Mouse (Mus musculus): ENCODE results near the gene Ino80b.

The Ino80b gene

DNA sequence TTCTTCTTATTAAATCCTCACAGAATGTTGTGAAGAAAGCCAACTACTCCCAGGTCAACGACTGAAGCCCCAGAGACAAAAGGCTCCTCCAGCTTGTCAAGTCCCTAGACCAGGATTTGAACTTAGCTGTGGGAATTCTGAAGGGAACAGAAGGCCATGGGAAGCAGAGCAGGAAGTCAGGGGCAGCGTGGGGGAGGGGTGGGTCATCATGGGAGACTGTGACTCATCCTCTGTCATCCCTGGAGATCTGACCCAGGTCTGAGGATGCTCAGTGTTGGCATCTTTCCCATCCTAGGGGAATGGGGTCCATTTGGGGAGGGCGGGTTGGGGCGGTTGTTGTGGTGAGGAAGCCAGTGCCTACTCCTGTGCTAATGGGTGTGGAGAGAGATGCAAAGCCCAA is 16.4 kb upstream of the Ino80b start:
- no peak for DNase-seq (ENCODE audit: low spot score in 2 of 2)

DNA sequence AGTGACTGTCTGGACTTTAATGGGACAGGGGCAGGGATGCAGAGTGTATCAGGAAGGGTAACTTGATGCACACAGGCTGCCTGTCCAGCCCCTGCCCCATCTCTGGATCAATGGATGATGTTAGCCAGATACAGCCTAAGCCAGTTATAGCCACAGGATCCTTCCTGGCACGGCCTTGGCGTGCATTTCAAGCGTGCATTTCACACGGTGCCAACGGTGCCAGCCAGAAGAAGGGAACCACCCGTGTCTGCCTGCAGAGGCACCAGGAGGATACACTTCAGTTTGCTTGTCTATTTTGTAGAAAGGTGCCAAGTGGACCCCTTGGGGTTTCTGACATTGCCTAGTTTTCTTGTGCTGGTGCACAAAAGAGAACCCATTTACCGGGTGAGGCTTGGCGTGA is 14.8 kb upstream of the Ino80b start:
- no peak for DNase-seq (ENCODE audit: low spot score in 2 of 2)

DNA sequence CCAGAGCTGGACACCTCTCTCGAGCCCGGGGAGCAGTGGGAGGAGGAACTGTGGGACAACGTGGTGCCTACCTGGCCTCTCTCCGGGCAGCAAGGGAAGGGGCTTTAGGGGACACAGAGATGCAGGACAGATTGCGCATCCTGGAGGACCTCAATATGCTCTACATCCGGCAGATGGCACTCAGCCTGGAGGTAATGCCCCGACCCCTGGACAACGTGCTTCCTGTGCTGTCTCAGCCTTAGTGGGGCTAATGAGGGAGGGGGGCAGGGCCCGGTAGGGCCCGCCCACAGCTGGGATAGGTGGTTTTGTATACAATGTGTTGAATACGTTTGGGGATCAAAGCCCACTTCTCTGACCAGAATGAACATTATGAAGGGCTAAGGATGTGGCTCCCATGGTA is 12.8 kb upstream of the Ino80b start:
- DNase-seq (ENCODE audit: low spot score in 2 of 2): no peak

DNA sequence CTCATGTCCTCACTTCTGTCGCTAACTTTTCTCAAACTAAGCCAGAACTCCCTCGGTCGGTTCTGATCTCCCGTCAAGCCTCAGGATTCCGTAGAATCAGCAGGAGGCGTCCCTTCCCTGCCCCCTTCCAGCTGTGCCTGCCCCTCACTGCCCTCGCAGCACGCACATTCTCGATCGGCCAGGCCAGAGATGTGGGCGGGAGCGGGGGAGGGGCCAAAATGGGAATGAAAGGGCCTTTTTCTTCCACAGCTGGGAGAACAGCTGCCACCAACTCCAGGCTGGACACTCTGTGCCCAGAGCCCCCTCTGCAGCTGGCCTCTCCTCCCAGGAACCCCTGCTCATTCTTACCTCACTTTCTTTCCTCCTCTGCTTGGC is 12.3 kb upstream of the Ino80b start:
- DNase-seq (ENCODE audit: low spot score in 2 of 2): peak; percentile 64 to 70

DNA sequence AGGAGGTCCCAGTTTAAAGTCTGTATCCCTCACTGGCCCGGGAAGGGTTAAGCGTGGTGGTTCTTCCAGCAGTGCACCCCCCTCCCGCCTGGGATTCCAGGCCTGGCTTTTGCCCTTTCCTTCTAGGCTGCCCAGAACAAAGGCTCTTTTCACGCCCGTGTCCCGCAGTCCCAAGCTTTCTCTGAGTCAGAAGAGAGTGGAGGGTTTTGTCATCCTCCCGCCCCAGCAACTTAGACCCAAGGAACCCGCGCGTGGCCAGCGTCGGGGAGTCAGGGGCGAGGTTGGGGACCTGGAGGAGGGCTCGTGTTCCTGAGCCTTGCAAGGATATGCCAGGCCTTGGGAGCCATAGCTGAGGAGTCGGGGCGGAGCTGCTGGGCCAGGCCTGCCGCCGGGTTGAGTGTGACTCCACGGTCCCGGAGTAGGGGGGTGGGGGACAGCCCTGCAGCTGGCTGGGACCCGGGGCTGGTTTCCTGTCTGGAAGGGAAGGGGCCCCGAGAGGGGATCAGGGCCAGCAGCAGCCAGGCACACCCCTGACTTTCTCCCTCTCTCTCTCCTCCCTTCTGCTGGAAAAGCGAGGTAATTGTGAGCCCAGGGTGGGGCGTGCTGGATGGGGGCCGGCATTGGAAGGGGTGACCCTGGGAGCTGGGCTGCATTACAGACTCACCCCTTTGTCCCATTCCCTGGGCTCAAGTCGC is 11.8 kb upstream of the Ino80b start:
- no peak for DNase-seq (ENCODE audit: low spot score in 2 of 2)

DNA sequence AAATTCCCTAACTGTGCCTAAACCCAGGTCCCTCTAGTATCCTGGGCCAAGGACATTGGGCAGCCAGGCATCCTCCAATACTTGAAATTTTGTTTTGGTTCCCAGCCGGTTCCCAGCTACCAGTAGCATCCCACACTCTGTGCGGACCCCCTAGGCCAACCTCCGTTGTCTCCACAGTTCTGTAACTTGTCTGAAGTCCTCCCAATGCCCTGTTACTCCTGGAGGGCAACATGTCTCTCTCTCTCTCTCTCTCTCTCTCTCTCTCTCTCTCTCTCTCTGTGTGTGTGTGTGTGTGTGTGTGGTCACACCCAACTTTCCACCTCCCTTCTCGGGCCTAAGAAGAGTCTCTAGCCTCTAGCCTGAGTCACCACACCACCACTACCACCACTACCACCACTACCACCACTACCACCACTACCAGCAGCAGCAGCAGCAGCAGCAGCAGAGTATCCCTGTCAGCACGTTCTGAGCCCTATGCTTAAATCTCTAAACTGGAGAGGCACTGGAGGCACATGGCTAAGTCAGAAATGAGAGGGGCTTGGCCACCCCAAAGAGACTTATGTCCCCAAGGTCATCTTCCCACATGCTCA is 11.2 kb upstream of the Ino80b start:
- DNase-seq (ENCODE audit: low spot score in 2 of 2): no peak

DNA sequence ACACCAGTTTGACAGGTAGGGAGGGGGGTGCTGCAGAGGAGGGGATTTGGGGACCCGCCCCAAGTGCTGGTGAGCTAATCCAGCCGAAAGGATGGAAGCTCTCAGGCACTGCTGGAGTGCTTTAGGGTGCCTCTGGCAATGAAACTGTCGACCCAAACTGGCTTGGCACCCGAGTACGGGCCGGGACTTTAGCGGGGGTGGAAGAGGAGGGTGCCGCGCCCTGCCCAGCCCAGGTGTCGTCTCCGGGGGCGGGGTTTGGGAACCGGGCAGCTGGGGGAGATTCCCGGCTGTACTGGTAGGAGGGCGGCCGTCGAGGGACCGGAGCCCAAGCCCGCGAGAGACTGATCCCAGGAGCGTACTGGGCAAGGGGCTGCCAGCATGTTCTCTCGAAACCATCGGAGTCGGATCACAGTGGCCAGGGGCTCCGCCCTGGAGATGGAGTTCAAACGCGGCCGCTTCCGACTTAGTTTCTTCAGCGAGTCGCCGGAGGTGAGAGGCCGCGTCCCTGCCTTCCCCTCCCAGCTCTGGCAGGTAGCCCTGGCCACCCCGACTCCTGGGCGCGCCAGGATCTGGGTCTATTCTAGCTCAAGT is 10.4 kb upstream of the Ino80b start:
- DNase-seq (ENCODE audit: low spot score in 2 of 2): no peak

DNA sequence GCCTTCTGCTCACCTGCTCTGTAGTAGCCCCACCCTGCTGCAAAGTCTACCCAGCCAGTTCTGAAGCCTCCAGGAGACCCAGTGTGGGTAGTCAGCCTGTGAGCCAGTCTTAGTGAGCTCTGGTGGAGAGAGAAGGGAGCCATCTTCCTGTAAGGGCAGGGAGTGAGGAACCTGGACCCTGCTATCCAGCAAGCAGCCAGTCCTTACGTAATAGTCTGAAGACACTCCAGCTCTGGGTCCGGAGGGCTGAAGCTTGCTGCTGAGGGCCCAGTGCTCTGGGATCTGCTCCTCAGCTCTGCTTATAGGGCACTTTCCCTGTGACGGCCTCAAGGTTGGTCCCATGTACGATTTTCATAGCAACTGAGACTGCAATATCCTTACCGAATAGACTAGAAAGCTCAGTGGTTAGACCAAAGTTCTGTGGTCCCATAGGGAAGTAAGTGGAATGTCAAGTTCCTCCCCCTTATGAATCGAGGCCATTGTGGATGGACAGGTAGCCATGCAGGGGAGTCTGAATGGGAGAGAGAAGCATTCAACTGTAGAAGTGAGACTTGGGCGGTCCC is 9.8 kb upstream of the Ino80b start, which contains the start of gene Rtkn:
TSS of gene Rtkn (plus strand) at position 513 of the 563 bp plus-strand sequence.
- DNase-seq (ENCODE audit: low spot score in 2 of 2): no peak

DNA sequence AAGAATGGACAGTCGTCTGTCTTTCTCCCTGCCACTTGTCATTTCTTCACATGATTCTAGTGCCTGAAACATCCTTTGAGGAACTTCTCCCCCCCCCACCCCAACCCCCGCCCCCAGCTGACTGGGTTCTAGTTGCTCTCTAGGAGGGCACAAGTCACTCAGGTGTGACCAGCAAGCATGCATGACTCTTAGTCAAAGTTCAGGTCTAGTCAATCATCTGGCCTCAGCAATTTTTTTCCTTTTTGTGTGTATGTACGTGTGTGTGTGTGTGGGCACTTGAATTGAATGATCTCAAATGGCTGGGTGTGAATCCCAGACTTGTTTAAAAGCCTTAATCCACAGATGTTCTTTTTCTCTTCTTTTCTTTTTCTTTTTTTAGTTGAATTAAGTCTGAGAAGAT is 9.0 kb upstream of the Ino80b start:
- no peak for DNase-seq (ENCODE audit: low spot score in 2 of 2)

DNA sequence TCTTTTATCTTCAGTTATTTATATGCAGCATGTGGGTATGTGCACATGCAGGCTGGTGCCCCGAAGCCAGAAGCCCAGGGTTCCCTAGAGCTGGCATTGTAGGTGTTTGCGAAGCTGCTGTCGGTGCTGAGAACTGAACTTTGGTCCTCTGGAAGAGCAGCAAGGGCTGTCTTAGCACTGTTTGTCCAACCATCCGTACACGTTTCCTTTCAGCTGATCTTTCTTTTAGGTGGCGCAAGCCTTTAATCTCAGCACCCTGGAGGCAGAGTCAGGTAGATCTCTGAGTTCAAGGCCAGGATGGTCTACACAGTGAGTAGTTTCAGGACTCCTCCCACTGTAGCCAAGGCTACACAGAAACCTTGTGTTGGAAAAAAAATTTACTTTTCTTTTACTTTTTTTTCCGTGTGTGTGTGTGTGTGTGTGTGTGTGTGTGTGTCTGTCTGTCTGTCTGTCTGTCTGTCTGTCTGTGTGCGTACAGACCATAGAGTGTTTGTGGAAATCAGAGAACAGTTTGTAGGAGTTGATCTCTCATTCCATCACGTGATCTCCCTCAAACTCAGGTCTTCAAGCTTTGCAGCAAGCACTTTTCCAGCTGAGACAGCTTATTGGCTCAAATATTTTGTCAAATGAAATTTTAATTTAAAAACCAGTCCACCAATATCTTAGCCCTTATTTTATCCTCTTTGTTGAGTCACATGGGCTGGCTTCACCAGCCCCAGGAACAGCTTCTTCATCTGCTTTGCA is 7.1 kb upstream of the Ino80b start:
- DNase-seq (ENCODE audit: low spot score in 2 of 2): no peak

DNA sequence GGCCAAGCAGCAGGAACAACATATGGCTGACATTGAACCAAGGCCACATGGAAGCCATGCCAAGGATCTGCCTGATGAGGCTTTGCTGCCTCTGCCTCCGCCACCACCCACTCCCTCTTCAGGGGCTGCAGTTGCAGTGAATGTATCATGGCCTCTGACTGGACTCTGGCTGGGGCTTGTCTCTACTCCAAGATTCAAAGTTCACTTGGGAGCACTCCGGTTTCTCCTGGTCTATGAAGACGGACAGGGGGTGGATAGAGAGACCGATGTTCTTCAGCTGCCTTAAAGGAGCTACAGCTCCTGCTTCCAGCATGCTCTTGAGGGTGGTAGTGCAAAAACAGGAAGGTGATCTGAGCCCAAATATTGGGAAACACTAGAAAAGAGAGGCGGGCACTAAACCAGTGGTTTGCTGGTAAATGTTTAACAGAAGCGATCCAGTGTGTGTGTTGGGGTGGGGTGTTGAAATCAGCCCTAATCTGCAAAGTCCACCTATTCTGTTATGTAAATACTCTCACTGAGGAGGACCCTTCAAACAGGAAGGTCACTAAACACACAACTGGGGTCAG is 6.3 kb upstream of the Ino80b start:
- no peak for DNase-seq (ENCODE audit: low spot score in 2 of 2)

DNA sequence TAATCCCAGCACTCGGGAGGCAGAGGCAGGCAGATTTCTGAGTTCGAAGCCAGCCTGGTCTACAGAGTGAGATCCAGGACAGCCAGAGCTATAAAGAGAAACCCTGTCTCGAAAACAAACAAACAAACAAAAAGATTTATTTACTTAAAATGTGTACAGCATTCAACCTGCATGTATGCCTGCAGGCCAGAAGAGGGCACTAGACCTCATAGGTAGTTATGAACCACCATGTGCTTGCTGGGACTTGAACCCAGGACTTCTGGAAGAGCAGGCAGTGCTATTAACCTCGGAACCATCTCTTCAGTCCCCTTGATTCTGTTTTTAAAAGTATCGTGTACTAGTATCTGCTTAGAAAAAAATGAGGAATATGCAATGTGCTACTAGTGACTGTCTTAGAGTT is 2.2 kb upstream of the Ino80b start:
- DNase-seq (ENCODE audit: low spot score in 2 of 2): no peak

DNA sequence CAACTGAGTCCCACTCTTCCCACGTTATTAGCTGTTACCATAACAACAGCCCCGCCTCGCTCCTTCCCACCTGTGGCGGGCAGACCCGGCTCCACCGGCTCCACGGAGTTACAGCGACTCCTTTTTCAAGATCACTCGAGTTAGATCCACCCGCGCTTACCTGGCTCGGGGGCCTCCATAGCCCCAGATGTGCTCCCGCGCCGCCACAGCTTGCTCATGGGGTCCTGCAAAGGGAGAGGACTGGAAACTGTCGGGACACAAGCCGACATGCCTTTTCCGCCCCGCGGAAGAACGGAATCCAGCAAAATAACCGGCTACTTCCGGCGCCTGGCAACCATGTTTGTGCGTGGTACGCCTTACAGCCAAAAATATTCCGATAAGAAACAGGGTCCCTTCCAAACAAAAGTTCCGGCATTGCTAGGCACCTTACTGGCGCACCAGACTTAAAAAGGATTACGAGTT is 349 bp downstream of the Ino80b start:
- DNase-seq (ENCODE audit: low spot score in 2 of 2): peak; percentile 80 to 87

DNA sequence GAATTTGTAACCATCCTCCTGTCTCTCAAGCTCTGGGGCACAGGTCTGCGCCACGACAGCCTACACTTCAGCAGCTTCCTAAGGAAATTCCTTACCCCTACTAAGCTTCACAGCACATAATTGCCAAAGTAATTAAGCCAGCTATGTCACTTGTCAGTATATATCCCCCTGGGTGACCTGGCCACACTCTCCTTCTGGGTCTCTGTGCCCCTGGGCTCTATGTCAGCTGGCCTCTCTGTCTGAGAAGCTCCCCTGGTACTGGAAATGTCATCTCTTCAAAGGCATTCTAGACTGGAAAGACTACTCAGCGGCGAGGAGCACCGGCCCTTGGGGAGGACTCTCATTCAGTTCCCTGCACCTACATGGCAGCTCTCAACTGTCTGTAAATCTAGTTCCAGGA is 2.3 kb downstream of the Ino80b start:
- no peak for DNase-seq (ENCODE audit: low spot score in 2 of 2)

DNA sequence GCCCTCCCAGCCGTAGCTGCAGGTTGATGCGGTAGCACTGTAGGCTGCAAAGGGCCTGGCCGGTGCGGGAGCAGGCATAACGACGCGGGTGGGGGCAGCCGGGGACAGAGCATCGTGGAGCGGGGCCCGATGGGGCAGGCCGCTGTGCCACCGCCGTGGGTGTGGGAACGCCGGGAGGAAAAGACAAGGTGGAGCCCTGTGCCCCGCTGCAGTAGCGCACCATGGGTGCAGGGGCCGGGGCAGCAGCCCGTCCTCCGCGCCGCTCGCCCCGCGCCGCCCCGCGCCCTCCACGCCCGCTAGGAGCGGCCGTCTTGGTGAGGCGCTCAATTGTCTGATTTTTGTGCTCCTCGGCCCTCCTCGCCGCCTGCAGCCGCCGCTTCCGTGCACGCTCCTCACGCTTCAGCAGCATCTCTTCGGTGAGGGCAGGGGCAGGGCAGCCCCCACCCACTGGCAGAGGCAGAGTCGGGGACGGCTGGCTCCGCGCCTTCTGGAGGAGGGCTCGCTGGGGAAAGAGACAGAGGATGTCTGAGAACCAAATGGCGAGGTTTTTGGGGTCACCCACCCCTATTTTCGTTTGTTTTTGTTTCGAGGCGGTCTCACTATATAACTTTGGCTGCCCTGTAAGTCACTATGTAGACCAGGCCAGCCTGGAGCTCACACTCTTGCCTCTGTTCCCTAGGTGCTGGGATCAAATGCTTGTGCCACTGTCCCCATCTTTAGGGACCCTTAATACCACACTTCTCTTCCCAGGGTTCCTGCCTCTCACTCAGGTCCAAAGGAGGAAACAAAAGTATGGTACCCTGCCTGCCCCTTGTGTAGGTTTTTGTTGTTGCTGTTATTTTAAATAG is 3.1 kb downstream of the Ino80b start:
- no peak for DNase-seq (ENCODE audit: low spot score in 2 of 2)

DNA sequence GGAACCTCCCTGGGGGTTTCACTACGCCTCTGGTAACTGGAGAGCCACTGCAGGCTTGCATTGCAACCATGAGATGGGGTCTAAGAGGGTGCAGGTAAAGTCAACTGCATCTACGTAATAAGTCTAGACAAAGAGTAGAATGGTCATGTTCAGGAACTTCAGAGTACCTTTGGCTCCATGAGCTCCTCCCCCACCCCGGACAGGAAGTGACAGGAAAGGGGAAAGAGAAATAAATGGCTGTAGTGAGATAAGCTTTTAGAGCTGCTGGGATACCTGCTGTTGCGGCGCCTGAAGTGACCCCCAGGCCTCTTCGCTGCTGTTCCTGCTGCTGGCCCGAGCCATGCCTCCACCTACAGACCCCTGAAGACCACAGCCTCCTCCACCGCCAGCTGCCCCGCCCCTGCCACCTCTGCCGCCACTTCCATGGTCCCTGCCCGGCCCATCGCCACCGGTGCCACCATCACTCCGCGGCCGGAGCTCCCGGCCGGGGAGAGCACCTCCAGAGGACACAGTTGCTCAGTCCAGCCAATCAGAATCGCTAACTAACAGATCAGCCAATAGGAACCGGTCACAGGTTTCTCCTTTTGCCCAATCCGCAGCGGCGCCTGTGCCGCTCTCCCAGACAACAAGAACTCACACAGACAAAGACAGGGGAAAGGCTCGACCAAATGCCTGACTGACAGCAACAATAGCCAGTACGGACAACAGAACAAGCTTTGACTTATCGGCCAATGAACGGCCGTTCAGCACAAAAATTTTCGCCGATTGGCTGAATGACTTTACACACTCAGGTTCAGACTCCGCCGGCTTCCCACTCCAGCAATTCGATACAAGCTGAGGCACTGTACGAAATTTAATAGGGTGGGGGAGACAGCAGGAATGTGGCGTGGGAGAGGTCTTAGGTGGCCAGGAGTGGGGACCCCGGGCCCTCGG is 4.0 kb downstream of the Ino80b start, which contains the start of gene Wbp1:
TSS of gene Wbp1 (minus strand) at position 630 of the 933 bp plus-strand sequence.
- peak; percentile 94 to 98 for DNase-seq (ENCODE audit: low spot score in 2 of 2)

DNA sequence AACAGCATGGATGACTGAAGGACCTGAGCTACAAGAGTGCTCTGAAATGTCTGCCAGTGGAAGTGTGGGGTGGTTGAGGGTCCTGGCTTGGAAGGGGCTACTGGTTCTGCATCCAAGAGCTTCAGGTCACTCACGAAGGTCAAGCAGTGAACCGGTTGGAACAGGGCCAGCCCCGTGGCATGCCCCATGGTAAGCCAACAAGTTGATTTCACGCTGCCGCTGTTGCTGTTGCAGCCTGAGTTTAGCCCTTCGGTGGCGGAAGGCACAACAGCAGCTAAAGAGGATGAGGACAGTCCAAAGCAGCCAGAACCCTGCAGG is 5.5 kb downstream of the Ino80b start:
- DNase-seq (ENCODE audit: low spot score in 2 of 2): no peak

DNA sequence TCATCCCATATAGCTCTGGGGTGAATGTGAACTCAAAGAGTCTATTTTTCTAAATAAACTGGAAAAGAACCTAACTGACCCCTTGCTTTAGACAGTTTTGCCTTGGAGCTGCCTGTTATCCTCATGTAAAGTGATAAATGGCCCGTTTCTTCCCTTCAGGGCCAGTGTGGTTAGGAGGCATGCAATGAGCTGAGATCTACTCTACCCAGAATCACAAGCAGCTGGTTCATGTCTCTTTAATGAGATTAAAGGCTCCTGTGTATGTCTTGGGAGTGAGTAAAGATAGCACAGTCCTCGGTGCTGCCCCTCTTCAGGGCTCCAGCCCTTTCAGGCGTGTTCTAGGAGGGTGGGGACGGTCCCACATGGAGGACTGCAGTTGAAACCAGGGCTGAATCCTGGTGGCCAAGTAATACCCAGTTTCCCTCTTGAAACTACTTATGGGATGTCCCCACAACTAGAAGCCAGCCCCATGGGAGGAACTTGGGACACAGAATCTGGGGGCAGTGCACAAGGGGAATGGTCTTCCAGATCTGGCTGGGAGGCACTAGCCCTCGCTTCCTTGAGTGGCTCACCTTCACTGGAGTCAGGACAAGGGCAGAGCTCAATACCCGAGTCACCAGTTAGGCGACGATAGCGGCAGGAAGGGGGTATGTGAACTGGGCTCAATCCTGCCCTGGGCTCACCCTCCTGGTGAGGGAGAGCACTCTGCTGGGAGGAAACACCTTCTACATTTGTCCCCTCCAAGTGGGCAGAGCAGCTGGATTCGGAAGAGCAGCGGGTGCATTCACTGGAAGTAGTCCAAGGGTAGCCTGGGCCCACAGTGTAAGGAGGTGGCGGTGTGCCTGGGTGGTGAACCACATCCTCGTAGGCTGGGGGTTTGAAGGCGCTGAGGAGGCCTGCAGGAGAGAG is 6.2 kb downstream of the Ino80b start:
- no peak for DNase-seq (ENCODE audit: low spot score in 2 of 2)

DNA sequence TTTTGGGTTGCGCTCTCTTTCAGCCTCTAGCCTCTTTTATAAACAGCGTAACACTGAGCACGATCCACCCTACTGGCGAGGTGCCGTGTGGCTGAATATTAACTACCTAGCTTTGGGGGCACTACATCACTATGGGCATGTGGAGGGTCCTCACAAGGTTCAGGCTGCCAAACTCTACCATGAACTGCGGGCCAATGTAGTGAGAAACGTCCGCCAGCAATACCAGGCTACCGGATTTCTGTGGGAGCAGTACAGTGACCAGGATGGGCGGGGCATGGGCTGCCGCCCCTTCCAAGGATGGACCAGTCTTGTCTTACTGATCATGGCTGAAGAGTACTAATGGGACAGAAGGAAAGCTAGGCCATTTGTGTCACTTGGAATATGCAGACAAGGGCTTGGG is 6.9 kb downstream of the Ino80b start:
- no peak for DNase-seq (ENCODE audit: low spot score in 2 of 2)
